Mouse (Mus musculus) CH12.LX (cell line): ENCODE measurements around the gene Lamtor2.

Experiments used
- CTCF ChIP-seq, 2 experiments: IDR thresholded peaks in 1 of 2; conservative IDR thresholded peaks in 1 of 2; 2 replicates each; pipeline ENCODE4 v1.5.1; 2011 to 2012; ENCODE audit warnings: low read depth in 2 of 2, low read length in 2 of 2, improper control_type of control experiment in 1 of 2, inconsistent platforms in 1 of 2, mild to moderate bottlenecking in 1 of 2, moderate library complexity in 1 of 2
- ELF1 ChIP-seq: IDR thresholded peaks from 2 replicates; pipeline ENCODE4 v1.6.1; 2014; ENCODE audit warnings: low read depth, mild to moderate bottlenecking, inconsistent platforms, low read length, improper control_type of control experiment
- EP300 ChIP-seq: IDR thresholded peaks from 2 replicates; pipeline ENCODE4 v1.6.1; 2011; ENCODE audit warnings: low read length, improper control_type of control experiment
- GABPA ChIP-seq: IDR thresholded peaks from 2 replicates; pipeline ENCODE4 v1.6.1; 2012; ENCODE audit warnings: low read depth, low read length, improper control_type of control experiment, inconsistent platforms; ENCODE audit not compliant: insufficient replicate concordance
- MAFK ChIP-seq: IDR thresholded peaks from 2 replicates; pipeline ENCODE4 v1.6.1; 2011; ENCODE audit warnings: low read length, improper control_type of control experiment; ENCODE audit not compliant: insufficient replicate concordance
- MXI1 ChIP-seq: IDR thresholded peaks from 2 replicates; pipeline ENCODE4 v1.6.1; 2011; ENCODE audit warnings: mild to moderate bottlenecking, low read depth, low read length, improper control_type of control experiment
- NELFE ChIP-seq: IDR thresholded peaks from 2 replicates; pipeline ENCODE4 v1.6.1; 2011; ENCODE audit warnings: low read depth, low read length, improper control_type of control experiment
- POLR2A ChIP-seq: IDR thresholded peaks from 2 replicates; pipeline ENCODE4 v1.6.1; 2011; ENCODE audit warnings: low read depth, mild to moderate bottlenecking, improper control_type of control experiment, low read length
- TBP ChIP-seq: conservative IDR thresholded peaks from 2 replicates; pipeline ENCODE4 v1.6.1; 2011; ENCODE audit warnings: low read depth, low read length, improper control_type of control experiment
- UBTF ChIP-seq: IDR thresholded peaks from 2 replicates; pipeline ENCODE4 v1.6.1; 2012; ENCODE audit warnings: low read depth, mild to moderate bottlenecking, inconsistent platforms, low read length, improper control_type of control experiment, moderate library complexity
- USF2 ChIP-seq: conservative IDR thresholded peaks from 2 replicates; pipeline ENCODE4 v1.6.1; 2011; ENCODE audit warnings: low read depth, low read length, improper control_type of control experiment

DNA sequence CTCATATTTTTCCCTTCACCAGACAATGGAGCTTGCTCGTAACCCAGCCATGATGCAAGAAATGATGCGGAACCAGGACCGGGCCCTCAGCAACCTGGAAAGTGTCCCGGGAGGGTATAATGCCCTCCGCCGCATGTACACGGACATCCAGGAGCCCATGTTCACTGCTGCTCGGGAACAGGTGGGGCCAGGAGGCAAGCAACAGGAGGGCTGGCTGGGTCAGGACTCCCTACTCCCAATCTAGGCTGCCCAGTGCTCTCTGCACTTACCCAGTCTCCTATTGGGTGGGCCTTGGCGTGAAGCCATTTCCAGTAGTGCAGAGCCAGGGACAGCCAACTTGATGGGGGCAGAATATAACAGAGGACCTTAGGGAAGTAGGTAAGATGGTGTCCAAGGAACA, 6.7 kb upstream of the Lamtor2 start:
- no peak for TF ChIP-seq POLR2A
- TF ChIP-seq MXI1, result no peak
- no peak for TF ChIP-seq NELFE
- no peak for TF ChIP-seq CTCF (conservative IDR thresholded peaks at IDR 0.05 in 1 of 2, IDR thresholded peaks at IDR 0.05 in 1 of 2; ENCODE audit: low read depth in 2 of 2, low read length in 2 of 2)
- TF ChIP-seq GABPA, result no peak
- no peak for TF ChIP-seq ELF1
- no peak for TF ChIP-seq EP300
- TF ChIP-seq MAFK, result no peak
- no peak for TF ChIP-seq UBTF
- TF ChIP-seq TBP, result no peak
- TF ChIP-seq USF2, result no peak
